Mouse (Mus musculus) neutrophil, adult 83 days (primary cell): Measurements from ENCODE around the gene H2-T3. TPM values are rescaled to one million over a fixed set of nuclear protein-coding genes. Genes with fewer than 3 reads are reported as not detected.

ENCODE experiments used
- total RNA-seq, 2 experiments: library from RNA; stranded (reverse); gene quantifications; one replicate each; pipeline ENCODE4 v1.2.4; 2023

H2-T3 gene
- not detected for total RNA-seq

DNA sequence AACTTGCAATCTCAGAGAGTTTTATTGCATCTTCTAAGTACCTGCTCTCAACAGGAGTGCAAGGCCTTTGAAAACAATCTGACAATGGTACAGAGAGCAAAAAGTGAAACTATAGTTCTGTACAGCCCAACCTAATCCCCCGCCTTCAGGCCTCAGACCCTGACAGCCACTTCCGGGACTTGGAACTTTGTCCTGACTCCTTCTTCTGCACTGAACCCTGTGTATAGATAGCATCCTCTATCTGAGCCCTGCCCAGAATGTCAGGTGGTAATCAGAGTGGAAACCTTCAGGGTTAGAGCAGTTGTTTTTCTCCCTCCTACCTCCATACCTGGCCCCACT, at the start of gene H2-T3:
Gene H2-T3 (minus strand): TSS at position 119 of the 339 bp plus-strand sequence.

DNA sequence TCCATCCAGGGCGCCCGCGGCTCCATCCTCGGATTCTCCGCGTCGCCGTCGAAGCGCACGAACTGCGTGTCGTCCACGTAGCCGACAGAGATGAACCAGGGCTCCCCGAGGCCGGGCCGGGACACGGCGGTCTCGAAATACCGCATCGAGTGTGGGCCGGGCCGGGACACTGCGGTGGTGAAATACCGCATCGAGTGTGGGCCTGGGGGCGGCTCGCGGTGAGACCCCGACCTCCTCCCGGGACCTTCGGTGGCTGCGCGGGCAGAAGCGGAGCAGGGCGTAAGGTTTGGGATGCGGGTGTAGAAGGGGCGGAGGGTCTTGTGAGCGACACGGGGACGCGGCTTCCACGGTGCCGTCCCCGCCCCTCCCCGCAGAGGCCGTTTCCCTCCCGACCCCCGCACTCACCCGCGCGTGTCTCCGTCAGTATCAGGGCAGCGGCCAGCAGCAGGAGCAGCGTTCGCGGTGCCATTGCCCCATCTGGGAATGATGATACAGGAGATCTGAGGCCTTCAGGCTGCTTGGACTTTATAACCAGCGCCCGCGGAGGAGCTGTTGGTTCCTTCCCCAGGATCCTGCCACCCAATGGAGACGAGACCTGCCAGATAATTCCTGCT, 21.9 kb downstream of the H2-T3 start, which contains the start of gene Gm8909:
Gene Gm8909 (minus strand): TSS at position 499 of the 614 bp plus-strand sequence.

Other genes starting within 250 kb of the H2-T3 start
- gene Abcf1, start 220.5 kb downstream of the H2-T3 start, total RNA-seq, result 10 to 100 TPM; 62.8 to 64.8 TPM
- 10 to 100 TPM; 38.0 to 39.9 TPM for gene Gnl1, start 210.4 kb downstream of the H2-T3 start, total RNA-seq
- gene Prr3, start 210.1 kb downstream of the H2-T3 start, total RNA-seq, result 10 to 100 TPM; 20.8 to 21.4 TPM
- gene H2-T24, start 169.7 kb downstream of the H2-T3 start, total RNA-seq, result 10 to 100 TPM; 34.1 to 43.9 TPM
- 100 to 1,000 TPM; 152 to 158 TPM for gene H2-T23, start 157.4 kb downstream of the H2-T3 start, total RNA-seq
- gene H2-T22, start 147.5 kb downstream of the H2-T3 start, total RNA-seq, result 10 to 100 TPM; 26.7 to 31.3 TPM
- under 1 TPM in 1 of 2 experiments, not detected in 1; 0.35 TPM for gene Gm6034, start 147.3 kb downstream of the H2-T3 start, total RNA-seq
- 10 to 100 TPM; 28.3 to 31.6 TPM for gene Gm11127, start 131.9 kb downstream of the H2-T3 start, total RNA-seq
- under 1 TPM in 1 of 2 experiments, not detected in 1; 0.31 TPM for gene Gm19684, start 68.6 kb downstream of the H2-T3 start, total RNA-seq
- gene Gm7030, start 60.9 kb downstream of the H2-T3 start, total RNA-seq, result 1 to 10 TPM; 1.4 to 1.5 TPM
- not detected for gene Gm8909, start 21.8 kb downstream of the H2-T3 start, total RNA-seq
- 10 to 100 TPM; 41.6 to 47.7 TPM for gene Rpp21, start 67.8 kb upstream of the H2-T3 start, total RNA-seq
- 10 to 100 TPM; 32.0 to 34.1 TPM for gene Trim39, start 82.0 kb upstream of the H2-T3 start, total RNA-seq
- gene H2-M10.2, start 96.2 kb upstream of the H2-T3 start, total RNA-seq, result not detected
- not detected for gene H2-M10.1, start 135.9 kb upstream of the H2-T3 start, total RNA-seq
- not detected for gene H2-M10.3, start 178.1 kb upstream of the H2-T3 start, total RNA-seq